Mouse (Mus musculus) erythroblast, embryonic 14.5 days (primary cell): Measurements from ENCODE around the gene Neu4.

ENCODE experiments used
- GATA1 ChIP-seq: IDR thresholded peaks from 2 replicates; pipeline ENCODE4 v1.6.1; 2012; ENCODE audit warnings: low read length, inconsistent platforms, mixed read lengths
- TAL1 ChIP-seq: IDR thresholded peaks from 3 replicates; pipeline ENCODE4 v1.6.1; 2012; ENCODE audit warnings: low read length, inconsistent platforms, mixed read lengths

DNA sequence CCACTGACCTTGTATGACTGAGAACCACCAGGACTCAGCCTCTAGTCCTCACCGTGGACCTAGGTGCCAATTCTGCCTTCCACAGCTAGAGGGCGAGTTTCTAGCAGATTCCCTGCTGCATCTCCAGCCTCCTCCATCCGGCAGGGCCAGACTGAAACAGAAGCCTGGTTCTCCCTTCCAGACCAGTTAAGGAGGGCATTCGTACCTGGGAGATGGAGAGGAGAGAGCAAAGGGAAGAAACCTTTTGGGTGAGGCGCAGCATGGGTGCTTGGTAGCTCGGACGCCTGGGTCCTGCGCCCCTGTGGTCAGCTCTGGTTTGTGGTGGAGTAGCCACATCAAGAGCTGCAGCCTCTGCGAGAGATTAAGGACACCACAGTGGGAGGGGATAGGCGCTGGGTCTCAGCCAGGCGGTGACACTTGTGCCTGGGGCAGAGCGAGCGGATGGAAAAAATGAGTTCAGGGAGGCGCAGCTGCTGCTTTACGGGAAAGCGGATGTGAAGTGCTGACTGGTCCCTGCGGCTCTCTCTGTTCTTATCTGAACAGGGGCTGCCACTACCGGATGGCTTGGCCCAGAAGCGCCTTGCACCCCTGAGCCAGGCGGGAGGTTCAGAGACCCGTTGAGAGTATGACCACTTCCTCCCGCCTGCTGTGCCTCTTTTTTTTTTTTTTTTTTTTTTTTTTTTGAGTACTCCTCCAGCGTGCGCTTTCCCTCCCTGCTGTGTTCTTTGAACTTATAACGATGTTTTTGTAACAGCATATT, 14.9 kb downstream of the Neu4 start:
- TF ChIP-seq GATA1, result no peak
- TF ChIP-seq TAL1, result no peak
